Mouse (Mus musculus): Measurements from ENCODE around the gene Gm27027. TPM values are rescaled to one million over a fixed set of nuclear protein-coding genes. Genes with fewer than 3 reads are reported as not detected.

Gm27027 gene
- polyA plus RNA-seq, 1 experiment from 2014 or later: not detected

- ATAC-seq (no peak), DNase-seq (ENCODE audit: low spot score) (no peak)
- Histone ChIP-seq H3K27me3 (replicated peaks; ENCODE audit: insufficient read depth, low read length) (no peaks in the 10 kb centered on the region), H3K4me3 (ENCODE audit: low read depth, low read length) (no peak overlapping the region), H3K9ac (replicated peaks; ENCODE audit: low read depth) (no peak overlapping the region), H3K36me3 (ENCODE audit: insufficient read depth, low read length) (no peaks in the 10 kb centered on the region), H3K9me3 (ENCODE audit: low read length) (0 out of 2 replicates have a peak, but pooled peaks cover 3% of the 10 kb centered on the region), H3K4me2 (replicated peaks; ENCODE audit: low read depth, low read length) (no peak overlapping the region), H3K27ac (ENCODE audit: low read length) (no peak overlapping the region), H3K4me1 (ENCODE audit: insufficient read depth, low read depth, low read length) (0 out of 2 replicates have a peak, but pooled peaks cover 3% of the 10 kb centered on the region)
- TF ChIP-seq CTCF (IDR thresholded peaks at IDR 0.05): 0 out of 2 replicates have a peak, but pooled peaks have one; percentile 6
- TF ChIP-seq EP300 (IDR thresholded peaks at IDR 0.05): no peak
- WGBS: 54% methylated on average over 5 of the region's 5 CpGs
Measured at GRCm38 (mm10) chr2:93946976-93947375, 49.2 kb downstream of the Gm27027 start.

- no peak overlapping the region for H3K4me3 ChIP-seq (ENCODE audit: low read depth, low read length)
- 87% methylated on average over 4 of the region's 4 CpGs for WGBS
- H3K9me3 ChIP-seq (ENCODE audit: low read length): 0 out of 2 replicates have a peak, but pooled peaks cover 3% of the 10 kb centered on the region
- TF ChIP-seq CTCF (IDR thresholded peaks at IDR 0.05) (no peak), EP300 (IDR thresholded peaks at IDR 0.05) (no peak)
- H3K27ac ChIP-seq (ENCODE audit: low read length): no peak overlapping the region
- no peak overlapping the region for H3K4me2 ChIP-seq (replicated peaks; ENCODE audit: low read depth, low read length)
- no peak overlapping the region for H3K9ac ChIP-seq (replicated peaks; ENCODE audit: low read depth)
- no peaks in the 10 kb centered on the region for H3K27me3 ChIP-seq (replicated peaks; ENCODE audit: insufficient read depth, low read length)
- no peaks in the 10 kb centered on the region for H3K36me3 ChIP-seq (ENCODE audit: insufficient read depth, low read length)
- 0 out of 2 replicates have a peak, but pooled peaks cover 6% of the 10 kb centered on the region for H3K4me1 ChIP-seq (ENCODE audit: insufficient read depth, low read depth, low read length)
- DNase-seq (ENCODE audit: low spot score): no peak
- ATAC-seq: no peak
Measured at GRCm38 (mm10) chr2:93944855-93945254, 51.3 kb downstream of the Gm27027 start.

GRCm38 (mm10) chr2:93944099-93944498 is 52.1 kb downstream of the Gm27027 start:
- H3K9ac ChIP-seq (replicated peaks; ENCODE audit: low read depth): no peak overlapping the region
- DNase-seq (ENCODE audit: low spot score) (no peak), ATAC-seq (no peak)
- H3K36me3 ChIP-seq (ENCODE audit: insufficient read depth, low read length): no peaks in the 10 kb centered on the region
- H3K9me3 ChIP-seq (ENCODE audit: low read length): 0 out of 2 replicates have a peak, but pooled peaks cover under 1% of the 10 kb centered on the region
- 93% methylated on average over 2 of the region's 2 CpGs for WGBS
- no peak overlapping the region for H3K4me3 ChIP-seq (ENCODE audit: low read depth, low read length)
- TF ChIP-seq CTCF (IDR thresholded peaks at IDR 0.05) (peak; percentile 33), EP300 (IDR thresholded peaks at IDR 0.05) (no peak)
- H3K4me1 ChIP-seq (ENCODE audit: insufficient read depth, low read depth, low read length): 0 out of 2 replicates have a peak, but pooled peaks cover 6% of the 10 kb centered on the region
- no peak overlapping the region for H3K27ac ChIP-seq (ENCODE audit: low read length)
- no peak overlapping the region for H3K4me2 ChIP-seq (replicated peaks; ENCODE audit: low read depth, low read length)
- no peaks in the 10 kb centered on the region for H3K27me3 ChIP-seq (replicated peaks; ENCODE audit: insufficient read depth, low read length)

- H3K36me3 ChIP-seq (ENCODE audit: insufficient read depth, low read length): no peaks in the 10 kb centered on the region
- H3K4me2 ChIP-seq (replicated peaks; ENCODE audit: low read depth, low read length): peak overlapping the region; percentile 34; the same call in 1 of the 2 replicates
- H3K4me3 ChIP-seq (ENCODE audit: low read depth, low read length): no peak overlapping the region
- H3K27ac ChIP-seq (ENCODE audit: low read length): no peak overlapping the region
- no peaks in the 10 kb centered on the region for H3K27me3 ChIP-seq (replicated peaks; ENCODE audit: insufficient read depth, low read length)
- no peaks in the 10 kb centered on the region for H3K9me3 ChIP-seq (ENCODE audit: low read length)
- 20% methylated on average over 11 of the region's 11 CpGs for WGBS
- DNase-seq (ENCODE audit: low spot score): peak; percentile 48
- peak; percentile 74 for ATAC-seq
- TF ChIP-seq EP300 (IDR thresholded peaks at IDR 0.05): no peak
- no peak for TF ChIP-seq CTCF (IDR thresholded peaks at IDR 0.05)
- H3K9ac ChIP-seq (replicated peaks; ENCODE audit: low read depth): no peak overlapping the region
- H3K4me1 ChIP-seq (ENCODE audit: insufficient read depth, low read depth, low read length): 0 out of 2 replicates have a peak, but pooled peaks cover 6% of the 10 kb centered on the region
Measured at GRCm38 (mm10) chr2:93941670-93942069, 54.5 kb downstream of the Gm27027 start.

- 41% methylated on average over 9 of the region's 9 CpGs for WGBS
- DNase-seq (ENCODE audit: low spot score): no peak
Measured at GRCm38 (mm10) chr2:93938534-93938933, 57.6 kb downstream of the Gm27027 start.

GRCm38 (mm10) chr2:93928866-93929265 is 67.3 kb downstream of the Gm27027 start:
- no peak overlapping the region for H3K9ac ChIP-seq (replicated peaks; ENCODE audit: low read depth)
- no peaks in the 10 kb centered on the region for H3K36me3 ChIP-seq (ENCODE audit: insufficient read depth, low read length)
- H3K9me3 ChIP-seq (ENCODE audit: low read length): no peaks in the 10 kb centered on the region
- TF ChIP-seq CTCF (IDR thresholded peaks at IDR 0.05) (no peak), EP300 (IDR thresholded peaks at IDR 0.05) (no peak)
- WGBS: 64% methylated on average over 10 of the region's 10 CpGs
- ATAC-seq (no peak), DNase-seq (ENCODE audit: low spot score) (no peak)
- no peaks in the 10 kb centered on the region for H3K4me1 ChIP-seq (ENCODE audit: insufficient read depth, low read depth, low read length)
- H3K4me3 ChIP-seq (ENCODE audit: low read depth, low read length): no peak overlapping the region
- H3K27ac ChIP-seq (ENCODE audit: low read length): no peak overlapping the region
- no peaks in the 10 kb centered on the region for H3K27me3 ChIP-seq (replicated peaks; ENCODE audit: insufficient read depth, low read length)
- H3K4me2 ChIP-seq (replicated peaks; ENCODE audit: low read depth, low read length): no peak overlapping the region

More at GRCm38 (mm10) chr2:93938534-93938933, 57.6 kb downstream of the Gm27027 start:
- ATAC-seq: no peak
- Histone ChIP-seq H3K27ac (ENCODE audit: low read length) (no peak overlapping the region), H3K4me2 (replicated peaks; ENCODE audit: low read depth, low read length) (no peak overlapping the region), H3K9ac (replicated peaks; ENCODE audit: low read depth) (no peak overlapping the region), H3K27me3 (replicated peaks; ENCODE audit: insufficient read depth, low read length) (no peaks in the 10 kb centered on the region), H3K9me3 (ENCODE audit: low read length) (no peaks in the 10 kb centered on the region), H3K4me1 (ENCODE audit: insufficient read depth, low read depth, low read length) (0 out of 2 replicates have a peak, but pooled peaks cover 6% of the 10 kb centered on the region), H3K36me3 (ENCODE audit: insufficient read depth, low read length) (no peaks in the 10 kb centered on the region), H3K4me3 (ENCODE audit: low read depth, low read length) (no peak overlapping the region)
- TF ChIP-seq CTCF (IDR thresholded peaks at IDR 0.05) (no peak), EP300 (IDR thresholded peaks at IDR 0.05) (no peak)
